9 mouse cellular contexts compared by ENCODE assay signal in genomic region chr12:73241960-73242359, GRCm38 (mm10). TPM values are rescaled to one million over a fixed set of nuclear protein-coding genes. Genes with fewer than 3 reads are reported as not detected.
DNase-seq lines count a peak whose midpoint lies in the region; ATAC-seq and TF ChIP-seq lines count a peak whose summit lies in the region.
"Had no signal": no experiment of that assay in that cellular context is flagged by ENCODE, and none has a peak within 500 bp of the region (broad histone marks: within the 10 kb centered on the region; RNA-seq: fewer than 3 reads in every experiment).

No protein-coding gene starts in this region.

- H3K9ac ChIP-seq in forebrain, embryonic 12.5 days, result no peak overlapping the region
- H3K9ac ChIP-seq in forebrain, embryonic 11.5 days (ENCODE audit: low read length), result no peak overlapping the region
- H3K9ac ChIP-seq in midbrain, embryonic 13.5 days (replicated peaks), result no peak overlapping the region
- no peak overlapping the region for H3K9ac ChIP-seq in liver, postnatal 0 days (replicated peaks)
- H3K9ac ChIP-seq: liver, embryonic 13.5 days had no signal

- DNase-seq in forebrain, embryonic 11.5 days (ENCODE audit: low spot score), result no peak
- DNase-seq in layer of hippocampus, postnatal 10 days (ENCODE audit: low spot score in 2 of 2), result peak; percentile 30 to 44
- no peak for DNase-seq in ovary, adult 18-20 months (ENCODE audit: low spot score)
- DNase-seq in adrenal gland, adult 18-20 months (ENCODE audit: low spot score in 2 of 2), result no peak
- no peak for DNase-seq in liver, postnatal 0 days
- DNase-seq: liver, embryonic 13.5 days had no signal

- TF ChIP-seq CTCF in liver, postnatal 0 days (IDR thresholded peaks at IDR 0.05; ENCODE audit: low read depth), result no peak

- WGBS in forebrain, embryonic 12.5 days, result 58% methylated on average over 10 of the region's 10 CpGs
- 73% methylated on average over 10 of the region's 10 CpGs for WGBS in forebrain, embryonic 11.5 days
- 57% methylated on average over 10 of the region's 10 CpGs for WGBS in midbrain, embryonic 13.5 days
- WGBS in liver, postnatal 0 days (ENCODE audit: insufficient replicate concordance), result 85% methylated on average over 10 of the region's 10 CpGs

- peak; percentile 57; the same call in 1 of the 2 replicates for ATAC-seq in forebrain, embryonic 12.5 days (ENCODE audit: low FRiP score)
- no peak; the same call in 1 of the 2 replicates for ATAC-seq in forebrain, embryonic 11.5 days (replicated peaks; ENCODE audit: low FRiP score)
- ATAC-seq in frontal cortex, adult (ENCODE audit: low TSS enrichment), result peak; percentile 89
- peak; percentile 56 for ATAC-seq in midbrain, embryonic 13.5 days
- no peak for ATAC-seq in liver, postnatal 0 days

- no peaks in the 10 kb centered on the region for H3K36me3 ChIP-seq in forebrain, embryonic 12.5 days (replicated peaks)
- H3K36me3 ChIP-seq in forebrain, embryonic 11.5 days (ENCODE audit: control insufficient read depth, insufficient read depth, low read length), result no peaks in the 10 kb centered on the region
- no peaks in the 10 kb centered on the region for H3K36me3 ChIP-seq in midbrain, embryonic 13.5 days
- H3K36me3 ChIP-seq in liver, postnatal 0 days (replicated peaks; ENCODE audit: insufficient read depth, low read length), result no peaks in the 10 kb centered on the region
- H3K36me3 ChIP-seq: liver, embryonic 13.5 days had no signal

- H3K4me2 ChIP-seq in forebrain, embryonic 12.5 days, result no peak overlapping the region
- H3K4me2 ChIP-seq in forebrain, embryonic 11.5 days (ENCODE audit: low read depth, low read length, severe bottlenecking), result no peak overlapping the region
- no peak overlapping the region for H3K4me2 ChIP-seq in midbrain, embryonic 13.5 days (replicated peaks)
- H3K4me2 ChIP-seq in liver, postnatal 0 days (ENCODE audit: low read depth, low read length), result no peak overlapping the region
- H3K4me2 ChIP-seq: liver, embryonic 13.5 days had no signal

- H3K4me1 ChIP-seq in forebrain, embryonic 12.5 days, result peaks cover 6% of the 10 kb centered on the region; the same call in 1 of the 2 replicates
- H3K4me1 ChIP-seq in forebrain, embryonic 11.5 days (replicated peaks; ENCODE audit: control insufficient read depth, insufficient read depth, low read length), result no peaks in the 10 kb centered on the region
- 0 out of 2 replicates have a peak, but pooled peaks cover 4% of the 10 kb centered on the region for H3K4me1 ChIP-seq in midbrain, embryonic 13.5 days (replicated peaks)
- no peaks in the 10 kb centered on the region for H3K4me1 ChIP-seq in liver, postnatal 0 days (ENCODE audit: insufficient read depth)
- H3K4me1 ChIP-seq: liver, embryonic 13.5 days had no signal

- no peaks in the 10 kb centered on the region for H3K27me3 ChIP-seq in forebrain, embryonic 12.5 days
- H3K27me3 ChIP-seq in forebrain, embryonic 11.5 days (ENCODE audit: control insufficient read depth, insufficient read depth, low read length), result no peaks in the 10 kb centered on the region
- no peaks in the 10 kb centered on the region for H3K27me3 ChIP-seq in midbrain, embryonic 13.5 days
- no peaks in the 10 kb centered on the region for H3K27me3 ChIP-seq in liver, postnatal 0 days (ENCODE audit: insufficient read depth, low read length)
- H3K27me3 ChIP-seq: liver, embryonic 13.5 days had no signal

- H3K9me3 ChIP-seq in forebrain, embryonic 12.5 days, result no peaks in the 10 kb centered on the region
- no peaks in the 10 kb centered on the region for H3K9me3 ChIP-seq in forebrain, embryonic 11.5 days (ENCODE audit: control insufficient read depth, low read length)
- H3K9me3 ChIP-seq in midbrain, embryonic 13.5 days, result no peaks in the 10 kb centered on the region
- H3K9me3 ChIP-seq in liver, postnatal 0 days (ENCODE audit: low read length), result no peaks in the 10 kb centered on the region
- H3K9me3 ChIP-seq: liver, embryonic 13.5 days had no signal

- 0 out of 2 replicates have a peak overlapping the region, but pooled peaks have one; percentile 39 for H3K27ac ChIP-seq in forebrain, embryonic 12.5 days
- no peak overlapping the region for H3K27ac ChIP-seq in forebrain, embryonic 11.5 days (ENCODE audit: low read depth, low read length)
- no peak overlapping the region for H3K27ac ChIP-seq in midbrain, embryonic 13.5 days
- no peak overlapping the region for H3K27ac ChIP-seq in liver, postnatal 0 days (ENCODE audit: low read depth)
- H3K27ac ChIP-seq: liver, embryonic 13.5 days had no signal

- no peak overlapping the region for H3K4me3 ChIP-seq in forebrain, embryonic 12.5 days (replicated peaks)
- no peak overlapping the region for H3K4me3 ChIP-seq in forebrain, embryonic 11.5 days (ENCODE audit: low read depth, low read length)
- H3K4me3 ChIP-seq in midbrain, embryonic 13.5 days (replicated peaks), result no peak overlapping the region
- no peak overlapping the region for H3K4me3 ChIP-seq in liver, postnatal 0 days (ENCODE audit: low read depth, low read length)
- H3K4me3 ChIP-seq: liver, embryonic 13.5 days had no signal

- no peak for TF ChIP-seq EP300 in liver, postnatal 0 days (IDR thresholded peaks at IDR 0.05; ENCODE audit: low read depth)

RNA-seq across cellular contexts. Expression of gene Trmt5, which starts 44.5 kb away (rescaled TPM):
- polyA plus RNA-seq in forebrain, embryonic 12.5 days (2016; fragmentation: Nextera tagmentation; extraction: Ambion mirVana), result 16.0 and 16.3 TPM in 2 replicates
- 18.3 and 19.8 TPM in 2 replicates for polyA plus RNA-seq in forebrain, embryonic 11.5 days (2014; fragmentation: Nextera tagmentation; extraction: Ambion mirVana)
- total RNA-seq in layer of hippocampus, postnatal 10 days (2021), result 10 to 100 TPM; 10.8 to 13.1 TPM
- polyA plus RNA-seq in midbrain, embryonic 13.5 days (2015; fragmentation: Nextera tagmentation; extraction: Ambion mirVana), result 16.5 and 17.6 TPM in 2 replicates
- total RNA-seq in adrenal gland, adult 18-20 months (2021), result 10 to 100 TPM in 1 of 2 experiments, 1 to 10 TPM in 1; 9.9 to 11.9 TPM
- polyA plus RNA-seq in liver, postnatal 0 days (2015; fragmentation: Nextera tagmentation; extraction: Ambion mirVana), result 4.4 and 4.7 TPM in 2 replicates

RNA-seq across cellular contexts. Expression of gene Slc38a6, which starts 44.6 kb away (rescaled TPM):
- polyA plus RNA-seq in forebrain, embryonic 12.5 days (2016; fragmentation: Nextera tagmentation; extraction: Ambion mirVana), result 8.9 and 11.8 TPM in 2 replicates
- 7.0 and 9.7 TPM in 2 replicates for polyA plus RNA-seq in forebrain, embryonic 11.5 days (2014; fragmentation: Nextera tagmentation; extraction: Ambion mirVana)
- total RNA-seq in layer of hippocampus, postnatal 10 days (2021), result 10 to 100 TPM; 11.7 to 18.6 TPM
- 10.0 and 10.4 TPM in 2 replicates for polyA plus RNA-seq in midbrain, embryonic 13.5 days (2015; fragmentation: Nextera tagmentation; extraction: Ambion mirVana)
- 1 to 10 TPM; 4.9 to 6.0 TPM for total RNA-seq in adrenal gland, adult 18-20 months (2021)
- polyA plus RNA-seq in liver, postnatal 0 days (2015; fragmentation: Nextera tagmentation; extraction: Ambion mirVana), result 2.6 and 4.4 TPM in 2 replicates

Comparison
In these comparisons a context has a peak if more than half of its experiments do, and no peak if none do; other contexts are left out.
1. ATAC-seq: peak in forebrain, embryonic 12.5 days (single experiment), frontal cortex, adult (single experiment) and midbrain, embryonic 13.5 days (single experiment); none in forebrain, embryonic 11.5 days (single experiment) and liver, postnatal 0 days (single experiment).
2. DNase-seq: peak in layer of hippocampus, postnatal 10 days (2 of 2); none in forebrain, embryonic 11.5 days (single experiment), ovary, adult 18-20 months (single experiment), adrenal gland, adult 18-20 months (0 of 2) and liver, postnatal 0 days (single experiment).